Mouse (Mus musculus): ENCODE data around the gene Srgn.
A peak's percentile ranks its signal among the peaks of the same experiment; 100 is the strongest.

- TF ChIP-seq CTCF (IDR thresholded peaks at IDR 0.05; ENCODE audit: low read depth): no peak
- TF ChIP-seq EP300 (IDR thresholded peaks at IDR 0.05; ENCODE audit: low read depth): peak; percentile 72
Observed at GRCm38 (mm10) chr10:62520911-62521310, 6.3 kb downstream of the Srgn start.

All from liver, embryonic 14.5 days (tissue).